Mouse (Mus musculus): ENCODE data around the gene Palld. TPM values are rescaled to one million over a fixed set of nuclear protein-coding genes. Genes with fewer than 3 reads are reported as not detected.

Gene Palld
- polyA plus RNA-seq (2017; shearing (Covaris generic)): 1 to 10 TPM in 1 of 3 experiments, under 1 TPM in 2; 0.67 to 1.3 (median 0.73) TPM

DNA sequence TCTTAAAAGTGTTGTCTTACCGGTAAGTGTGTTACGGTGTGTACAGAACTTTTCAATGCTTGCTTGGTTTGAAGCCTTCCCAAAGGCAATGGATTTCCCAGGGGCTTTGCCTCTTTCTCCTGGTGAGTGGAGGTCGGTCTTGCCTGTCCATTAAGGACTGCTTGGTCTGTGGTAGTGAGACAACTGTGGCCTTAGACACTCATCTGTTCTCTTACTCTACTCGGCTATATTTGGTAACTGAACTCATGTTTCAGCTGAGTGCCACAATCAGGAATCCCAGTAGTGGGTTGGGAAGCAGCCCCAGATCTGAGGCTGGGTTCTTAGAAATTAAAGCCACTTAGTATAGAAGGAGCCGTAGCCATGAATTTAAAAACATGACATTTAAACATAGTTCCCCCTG is at the start of gene Palld:
Gene Palld, minus strand, starts transcription at position 170 of the 400 bp plus-strand sequence.
- no peak for ATAC-seq

DNA sequence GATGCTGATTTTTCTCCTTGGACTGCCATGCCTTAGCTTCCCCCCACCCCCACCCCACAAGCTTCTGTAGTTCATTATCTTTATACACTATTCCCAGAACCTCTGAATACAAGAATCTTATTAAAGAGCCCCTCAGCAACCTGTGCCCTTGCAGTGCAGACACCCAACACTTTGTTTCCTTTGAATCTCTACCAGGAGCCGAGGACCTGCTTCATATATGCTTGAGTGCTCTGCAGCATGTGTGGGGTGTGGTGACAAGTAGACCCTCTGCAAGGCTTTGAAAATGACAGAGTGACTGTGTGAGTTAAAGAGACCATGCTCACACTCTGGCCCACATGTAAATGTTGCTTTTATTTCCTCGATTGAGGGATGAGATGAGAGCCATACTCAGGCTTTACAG is 35.1 kb upstream of the Palld start:
- ATAC-seq: no peak

DNA sequence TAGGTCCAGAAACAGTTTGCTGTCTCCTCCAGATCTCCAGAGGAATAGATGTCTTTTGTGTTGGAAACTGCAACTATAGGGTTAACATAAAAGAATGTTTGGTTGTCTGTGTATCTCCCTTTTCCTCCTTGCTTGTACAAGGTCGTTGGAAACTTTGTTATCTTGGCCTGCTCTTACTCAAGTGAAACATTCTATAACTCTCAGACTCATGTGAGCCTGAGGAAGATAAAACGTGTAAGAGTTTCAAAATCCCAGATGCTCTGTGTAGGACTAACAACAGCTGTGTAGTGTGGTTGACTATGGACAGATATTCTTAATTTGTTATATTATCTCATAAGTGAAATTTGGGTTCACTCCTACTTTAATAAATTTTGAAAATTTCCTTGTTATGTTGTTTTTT is 30.8 kb upstream of the Palld start:
- ATAC-seq: no peak

DNA sequence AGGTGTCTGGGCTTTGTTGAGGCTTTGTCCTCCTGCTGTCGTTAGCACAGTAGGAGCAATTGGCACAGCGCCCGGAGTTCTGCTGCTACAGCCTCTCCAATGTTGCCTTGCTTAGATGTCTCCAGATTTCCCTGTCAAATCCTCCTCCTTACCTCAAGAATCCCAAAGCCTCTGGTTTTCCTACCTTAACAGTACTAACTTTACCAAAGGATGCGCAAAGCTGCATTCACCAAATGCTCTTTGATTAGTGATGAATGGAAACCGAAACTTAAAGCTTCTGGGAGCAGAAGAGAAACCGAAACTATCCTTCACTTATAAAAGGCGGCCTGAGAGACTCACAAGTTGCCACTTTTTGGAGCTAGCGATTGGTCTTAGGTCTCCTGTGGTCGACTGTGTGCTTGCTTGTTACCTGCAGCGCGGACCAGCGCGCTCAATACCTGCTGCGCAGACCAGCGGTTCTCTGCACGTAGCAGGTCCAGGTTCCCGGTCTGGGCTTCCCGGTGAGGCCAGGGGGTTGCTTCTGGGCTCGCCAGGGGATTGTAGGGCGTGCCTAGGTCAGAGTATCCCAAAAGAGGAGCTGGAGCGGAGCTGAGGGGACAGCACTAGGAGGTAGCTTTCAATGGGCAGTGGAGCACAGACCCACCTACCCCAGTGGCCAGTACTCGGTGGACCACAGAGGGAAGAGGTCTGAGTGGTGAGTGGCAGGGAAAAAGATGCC is 25.4 kb upstream of the Palld start, which contains the start of gene Ddx60:
Gene Ddx60, plus strand, starts transcription at position 311 of the 718 bp plus-strand sequence.
- ATAC-seq: peak; percentile 93

DNA sequence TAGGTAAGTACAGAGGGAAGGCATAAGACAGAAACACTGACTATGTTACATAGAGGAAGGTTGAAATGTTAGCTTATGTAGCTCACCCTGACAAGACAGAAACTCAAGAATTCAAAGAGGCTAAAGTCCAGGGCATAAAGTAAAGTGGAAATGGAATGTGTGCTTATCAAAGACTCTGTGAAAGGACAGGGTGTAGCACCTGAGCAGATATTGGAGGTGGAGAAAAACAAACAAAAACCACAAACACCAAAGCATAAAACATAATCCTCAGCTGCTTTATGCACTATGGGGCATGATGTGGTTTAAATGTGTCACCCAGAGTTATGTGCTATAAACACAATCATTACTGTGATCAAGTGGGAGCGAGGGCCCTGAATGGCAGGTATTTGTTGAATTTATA is 22.0 kb upstream of the Palld start:
- ATAC-seq: no peak

DNA sequence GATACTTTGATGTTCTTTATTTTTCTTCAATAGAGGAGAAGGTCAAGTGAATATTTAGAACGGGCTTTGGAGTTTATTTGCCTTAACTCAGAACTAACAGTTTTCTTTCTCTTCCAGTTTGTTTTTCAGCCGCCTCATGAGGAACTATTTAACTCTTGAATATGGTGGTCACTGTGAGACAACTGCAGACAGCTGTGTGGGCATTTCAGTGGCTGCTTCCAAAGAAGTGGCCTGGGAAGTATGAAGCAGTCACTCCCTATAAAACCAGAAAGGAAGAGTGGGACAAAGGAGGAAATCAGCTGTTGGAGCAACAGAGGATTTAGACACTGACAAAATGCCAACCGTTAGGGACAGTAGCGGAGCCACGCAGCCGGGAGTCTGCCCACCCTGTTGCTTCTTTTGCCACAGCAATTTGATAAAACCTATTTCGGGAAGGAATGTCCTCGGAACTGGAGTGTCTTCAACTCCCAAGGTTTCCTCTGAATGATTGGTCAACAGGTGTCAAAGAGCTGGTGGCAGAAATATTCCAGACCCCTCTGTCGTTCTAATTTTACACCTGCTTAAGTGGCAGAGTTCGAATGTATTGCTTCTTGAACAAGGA is 19.1 kb upstream of the Palld start:
- ATAC-seq: no peak

DNA sequence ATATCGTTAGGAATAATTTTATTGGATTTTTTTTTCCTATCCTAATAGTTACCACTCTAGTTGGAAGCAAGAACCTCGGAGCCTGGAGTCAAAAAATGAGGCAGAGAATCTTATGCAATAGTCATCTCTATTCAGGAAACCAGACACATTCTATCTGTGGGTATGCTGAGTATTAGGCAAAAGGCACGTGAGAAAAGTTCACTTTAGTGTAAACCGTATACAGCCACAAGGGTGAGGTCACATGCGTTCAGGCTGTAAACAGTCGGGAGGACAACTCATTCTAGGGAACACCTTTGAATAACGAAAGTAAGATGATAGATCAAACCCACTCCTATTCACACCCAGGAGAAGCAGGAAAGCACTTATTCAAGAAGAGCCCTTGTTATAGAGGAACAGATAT is 17.9 kb upstream of the Palld start:
- no peak for ATAC-seq

DNA sequence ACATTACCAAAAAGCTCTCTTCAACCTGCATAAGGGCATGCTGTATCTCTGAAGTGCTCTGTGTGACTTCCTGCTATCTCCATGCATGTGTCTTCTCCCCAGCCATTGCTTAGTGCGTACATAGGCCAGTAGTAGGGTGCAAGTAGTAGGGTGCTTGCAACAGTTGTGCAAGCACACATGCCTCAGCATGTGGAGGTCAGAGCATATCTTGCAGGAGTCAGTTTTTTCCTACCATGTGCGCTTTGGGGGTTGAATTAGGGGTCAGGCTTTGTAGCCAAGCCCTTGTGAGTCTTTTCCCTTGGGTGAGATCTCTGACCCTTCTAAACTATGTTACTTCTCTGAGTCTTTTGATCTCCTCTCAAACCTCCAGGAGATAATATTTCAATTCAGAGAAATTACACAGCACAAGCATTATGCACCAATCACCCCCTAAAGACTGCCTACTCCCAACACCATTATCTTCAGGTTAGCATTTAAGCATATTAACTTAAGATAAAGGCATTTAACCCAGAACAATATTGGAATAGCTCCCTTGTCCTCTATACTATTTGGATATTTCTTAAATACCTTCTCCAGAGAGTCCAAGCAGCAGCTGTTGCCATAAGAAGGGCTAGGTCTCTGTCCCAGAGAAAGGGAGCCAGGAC is 16.8 kb upstream of the Palld start:
- ATAC-seq: no peak

DNA sequence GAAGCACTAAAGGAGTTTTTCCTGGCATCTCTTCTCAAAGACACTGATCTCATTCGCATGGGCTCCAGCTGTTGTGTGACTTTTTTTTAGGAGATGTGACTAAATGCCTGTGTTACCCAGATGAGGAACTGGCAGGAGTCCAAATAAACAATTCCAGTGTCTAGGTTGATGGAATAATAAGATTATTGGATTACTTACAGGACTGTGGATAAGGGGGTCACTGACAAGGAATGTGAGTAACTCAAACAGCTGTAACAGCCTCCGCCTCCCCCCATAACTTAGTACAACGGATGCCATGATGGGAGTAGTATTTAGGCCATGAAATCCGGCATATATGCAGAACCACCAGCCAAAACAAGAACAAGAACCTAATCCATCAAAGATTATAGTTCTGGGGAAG is 14.8 kb upstream of the Palld start:
- ATAC-seq: no peak

DNA sequence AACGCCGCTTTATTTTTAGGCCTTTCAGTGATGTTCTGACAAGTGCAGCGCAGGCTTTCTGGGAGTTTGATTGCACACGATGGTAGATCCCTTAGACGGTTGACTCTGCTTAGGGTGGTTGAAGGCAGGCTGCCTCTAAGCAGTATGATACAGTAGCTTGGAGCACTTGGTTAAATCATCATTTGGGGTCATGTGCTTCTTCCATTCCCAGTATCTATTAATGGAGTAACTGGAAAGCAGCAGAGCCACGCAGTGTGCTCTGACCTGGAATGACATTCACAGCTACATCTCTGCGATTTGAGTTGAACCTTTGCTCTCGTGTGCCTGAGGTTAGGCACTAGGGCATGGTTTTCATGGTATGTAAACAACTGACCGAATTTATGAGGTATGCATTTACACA is 11.5 kb upstream of the Palld start:
- no peak for ATAC-seq

DNA sequence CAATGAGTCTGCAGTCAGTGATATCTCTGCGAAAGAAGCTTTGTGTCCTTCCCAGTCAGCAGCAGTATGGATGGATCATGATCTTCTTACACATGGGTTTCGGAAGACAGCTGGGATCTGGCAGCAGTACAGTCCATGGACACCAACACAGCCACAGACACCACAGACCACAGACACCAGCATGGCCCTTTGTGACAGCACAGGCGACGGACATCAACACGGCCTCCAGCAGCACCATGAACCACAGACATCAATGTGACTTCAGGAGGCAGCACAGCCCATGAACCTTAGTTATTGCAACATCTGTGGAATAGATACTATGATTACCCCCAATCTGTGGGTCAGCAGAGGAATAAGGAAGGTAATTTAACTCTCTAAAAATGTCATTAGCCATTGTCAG is 10.3 kb upstream of the Palld start:
- ATAC-seq: no peak

DNA sequence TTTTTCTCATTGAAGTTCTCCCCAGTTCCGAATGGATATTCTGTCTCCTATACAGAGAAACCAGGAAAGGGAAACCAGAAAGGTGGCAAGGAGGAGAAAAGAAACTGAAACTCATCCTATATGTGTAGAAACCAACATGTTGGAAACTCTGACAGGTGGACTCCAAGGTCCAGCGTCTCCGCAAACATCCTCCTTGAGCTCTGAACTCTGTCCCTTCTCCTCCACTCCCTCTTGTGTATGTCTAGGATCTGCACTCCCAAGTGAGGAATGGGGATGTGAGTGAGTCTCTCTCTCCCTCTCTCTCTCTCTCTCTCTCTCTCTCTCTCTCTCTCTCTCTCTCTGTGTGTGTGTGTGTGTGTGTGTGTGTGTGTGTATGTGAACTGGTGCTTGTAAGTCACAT is 6.8 kb upstream of the Palld start:
- ATAC-seq: no peak

DNA sequence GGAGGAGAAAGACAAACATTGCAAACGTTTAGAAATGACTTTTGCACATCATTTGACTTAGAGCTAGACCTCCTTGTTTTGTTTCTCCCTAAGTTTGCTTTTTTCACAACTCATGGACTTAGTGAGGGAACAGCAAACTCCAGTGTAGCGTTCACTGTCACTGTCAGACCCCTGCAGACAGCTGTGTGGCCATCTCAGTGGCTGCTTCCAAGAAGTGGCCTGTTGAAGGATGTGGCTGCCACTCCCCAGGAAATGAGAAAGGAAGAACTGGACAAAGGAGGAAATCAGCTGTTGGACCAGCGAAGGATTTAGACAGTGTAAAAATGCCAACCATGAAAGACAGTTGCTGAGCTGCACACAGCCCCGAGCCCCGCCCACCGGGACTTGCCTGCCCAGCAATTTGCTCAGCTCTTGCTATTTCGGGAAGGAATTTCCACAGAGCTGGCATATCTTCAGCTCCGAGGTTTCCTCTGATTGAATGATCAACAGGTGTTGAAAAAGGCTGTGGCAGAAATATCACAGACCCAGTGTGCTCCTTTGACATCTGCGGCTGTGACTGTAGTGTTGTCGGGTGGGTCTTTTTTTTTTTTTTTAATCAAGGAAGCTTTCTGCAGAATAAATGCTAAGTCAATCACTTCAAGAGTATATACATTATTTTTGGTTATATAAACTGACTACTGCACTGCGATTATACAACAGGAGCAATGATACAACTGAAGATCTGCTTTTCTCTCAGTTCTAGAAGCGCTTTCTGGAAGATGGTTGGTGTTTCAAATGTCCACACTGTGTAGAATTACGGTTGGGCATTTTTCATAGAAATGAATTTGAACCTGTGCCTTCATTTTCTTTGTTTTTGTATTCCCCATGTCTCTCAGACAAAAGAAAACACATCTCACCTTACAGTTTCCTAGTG is 6.1 kb upstream of the Palld start:
- no peak for ATAC-seq

DNA sequence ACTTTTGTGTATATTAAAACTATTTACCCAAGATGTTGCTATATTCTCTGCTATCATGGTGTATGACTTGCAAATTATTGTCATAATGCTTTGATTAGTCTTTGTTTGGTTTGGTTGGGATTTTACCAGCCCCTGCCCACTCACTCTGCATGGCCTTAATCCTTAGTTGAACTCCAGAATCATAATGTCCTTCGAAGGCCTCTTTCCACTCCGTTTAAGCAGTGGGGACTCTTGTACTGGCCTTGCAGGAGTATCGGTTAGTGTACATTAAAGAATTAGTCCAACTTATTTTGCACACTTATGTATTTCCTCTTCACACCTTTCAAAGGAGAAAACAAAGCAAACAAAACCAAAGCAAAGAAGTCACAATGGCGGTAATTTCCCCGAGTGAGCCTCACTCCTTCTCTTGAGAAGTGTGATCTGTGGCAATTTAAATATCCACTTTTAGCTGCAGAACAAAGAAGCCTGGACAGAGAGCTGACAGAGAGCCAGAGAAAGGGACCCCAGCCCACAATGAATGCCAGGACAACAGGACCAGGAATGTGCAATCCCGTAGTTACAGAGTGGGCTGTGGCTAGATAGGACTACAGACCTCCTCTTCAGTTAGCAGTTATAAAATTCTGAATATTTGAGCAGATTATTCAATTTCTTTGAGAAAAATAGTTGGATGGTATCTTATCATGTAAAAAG is 1.3 kb downstream of the Palld start:
- no peak for ATAC-seq

DNA sequence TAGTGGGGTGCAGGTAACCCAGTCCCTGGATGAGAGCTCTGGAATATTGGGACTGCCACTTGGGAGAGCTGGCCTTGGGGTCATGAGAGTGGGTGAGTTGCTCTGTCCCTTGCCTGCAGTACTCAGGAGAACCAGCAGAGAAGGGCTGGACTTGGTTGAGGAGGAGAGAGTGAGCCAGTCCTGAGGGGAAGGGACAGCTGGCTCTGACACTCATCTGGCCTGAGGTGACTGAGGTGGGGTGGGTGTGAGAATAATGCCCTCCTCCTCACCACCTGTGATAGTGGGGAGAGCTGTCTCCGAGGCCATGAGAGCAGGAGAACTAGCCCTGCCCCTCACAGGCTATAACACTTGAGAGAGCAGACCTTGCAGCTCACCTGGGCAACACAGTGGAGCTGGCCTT is 5.1 kb downstream of the Palld start:
- no peak for ATAC-seq

DNA sequence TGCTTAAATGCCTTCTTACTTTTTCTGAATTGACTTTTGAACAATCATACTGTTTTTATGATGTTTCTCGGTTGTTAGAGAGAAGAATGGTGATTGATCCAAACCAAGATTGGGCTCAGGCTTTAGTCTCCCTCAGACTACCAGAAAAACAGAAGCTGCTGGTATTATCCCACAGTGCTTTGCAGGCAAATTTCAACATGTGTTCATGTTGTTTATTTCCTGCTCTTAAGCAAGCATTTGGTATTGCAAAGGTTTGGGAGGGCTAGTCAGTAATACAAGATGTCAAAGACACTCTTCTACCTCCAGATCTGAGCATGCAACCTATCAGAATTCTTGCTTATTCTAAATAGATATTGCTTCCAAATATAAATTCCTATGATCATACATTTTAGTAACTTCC is 5.7 kb downstream of the Palld start:
- ATAC-seq: no peak

DNA sequence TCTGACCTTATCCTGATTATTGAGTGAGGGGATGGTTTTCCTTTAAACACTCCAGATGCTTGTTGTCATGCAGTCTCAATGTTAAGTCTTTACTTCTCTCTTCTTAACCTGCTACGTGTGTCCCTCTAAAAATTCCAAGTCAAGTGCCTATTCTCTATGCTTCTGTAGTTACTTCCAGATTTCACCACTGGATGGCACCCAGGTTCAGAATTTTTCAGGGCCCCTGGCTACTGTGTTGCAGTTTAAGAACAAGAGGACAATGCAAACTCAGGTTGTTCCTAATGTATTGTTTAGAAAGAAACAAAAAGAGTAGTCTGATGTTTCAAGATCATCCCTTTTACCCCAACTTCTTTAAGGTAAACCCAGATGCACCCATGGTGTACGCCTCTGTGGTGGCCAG is 8.4 kb downstream of the Palld start:
- no peak for ATAC-seq

DNA sequence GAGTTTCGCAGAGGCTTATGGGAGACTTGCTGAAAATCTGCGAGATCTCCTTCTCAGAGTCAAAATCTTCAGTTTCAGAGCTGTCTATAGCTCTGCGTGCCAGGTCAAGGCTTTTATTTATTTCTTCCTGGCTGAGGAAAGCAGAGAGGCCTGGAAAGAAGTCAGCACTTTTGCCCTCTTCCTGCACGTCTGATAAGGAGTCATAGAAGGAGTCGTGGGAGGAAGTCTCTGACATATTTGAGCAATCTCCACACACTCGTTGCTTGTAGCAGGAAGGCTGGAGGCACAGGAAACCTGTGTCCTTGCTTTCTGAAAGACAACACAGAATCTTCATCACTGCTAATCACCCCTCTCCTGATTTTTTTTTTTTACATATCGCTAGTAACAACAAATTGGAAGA is 24.9 kb downstream of the Palld start:
- ATAC-seq: no peak

DNA sequence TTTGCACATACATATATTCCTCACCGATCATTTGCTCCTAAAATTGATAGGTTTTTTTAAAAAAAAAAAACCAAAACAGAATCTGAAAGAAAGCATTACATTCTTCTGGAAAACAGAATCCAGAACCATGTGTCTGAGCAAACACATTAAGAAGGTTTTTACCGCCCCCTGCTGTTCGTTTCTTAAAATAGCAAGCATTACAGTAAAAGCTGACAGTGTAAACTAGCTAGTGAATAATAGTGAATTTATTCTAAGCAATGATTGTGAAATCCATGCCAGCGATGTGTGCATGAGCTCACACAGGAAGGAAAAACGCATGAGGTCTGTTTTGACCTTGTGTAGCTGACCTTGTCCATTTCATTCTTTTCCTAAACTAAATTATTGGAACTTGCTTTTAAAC is 27.2 kb downstream of the Palld start:
- ATAC-seq: no peak

DNA sequence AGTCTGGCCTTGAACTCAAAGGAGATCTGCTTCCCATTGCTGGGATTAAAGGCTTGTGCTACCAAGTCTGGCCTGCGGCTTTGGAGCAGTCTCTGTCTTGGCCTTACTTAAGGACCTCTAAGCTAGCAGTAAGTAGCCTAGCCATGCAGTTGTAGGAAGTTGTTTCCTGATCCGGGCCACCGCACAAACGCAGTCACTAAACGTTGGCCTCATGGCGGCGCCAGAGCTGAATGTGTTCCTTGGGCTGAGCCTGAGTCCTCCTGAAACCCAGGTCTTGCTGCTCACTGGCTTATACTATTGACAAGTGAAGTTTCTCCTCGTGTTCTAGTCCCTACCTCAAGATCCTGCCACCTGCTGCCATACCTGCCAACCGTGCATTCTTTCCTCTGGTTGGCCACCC is 28.5 kb downstream of the Palld start:
- ATAC-seq: no peak

DNA sequence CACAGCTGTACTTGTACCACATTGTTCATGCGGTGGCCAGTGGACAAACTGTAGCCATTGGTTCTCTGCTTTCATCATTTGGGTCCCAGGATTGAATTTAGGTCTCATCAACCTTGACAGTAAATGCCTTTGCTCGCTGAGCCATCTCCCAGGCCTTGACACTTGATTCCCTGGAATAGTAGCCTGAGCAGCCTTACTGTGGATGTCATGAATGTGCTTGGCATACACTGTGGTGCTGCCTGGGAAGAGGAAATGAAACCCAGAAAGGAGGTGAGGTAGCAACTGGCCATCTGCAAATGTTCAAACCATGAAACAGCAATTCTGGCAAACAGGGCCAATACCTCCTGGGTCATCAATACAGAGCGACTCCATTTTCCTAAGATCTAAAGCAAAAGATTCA is 34.0 kb downstream of the Palld start:
- no peak for ATAC-seq

DNA sequence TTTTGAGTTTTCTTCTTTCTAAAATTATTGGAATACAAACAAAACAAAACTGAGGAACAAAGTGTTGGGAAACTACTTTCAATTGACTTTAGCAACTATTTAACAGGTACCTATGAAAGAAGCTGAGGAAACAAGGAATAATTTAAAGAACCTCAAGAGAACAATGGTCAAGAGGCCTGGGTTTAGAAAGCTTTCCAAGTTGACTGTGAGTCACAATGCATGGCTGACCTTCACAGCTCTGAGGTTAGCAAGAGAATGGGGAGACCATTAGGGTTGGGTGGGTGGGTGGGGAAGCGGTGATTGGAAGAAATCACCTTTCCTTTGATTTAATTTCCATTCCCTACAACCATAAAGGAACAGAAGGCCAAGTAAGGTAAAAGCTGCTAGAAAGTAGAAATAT is 35.6 kb downstream of the Palld start:
- ATAC-seq: no peak

Measured in inflammation-experienced regulatory T-cells, adult 6 months (primary cell).